Mouse (Mus musculus): ENCODE data around the gene Cox15. TPM values are rescaled to one million over a fixed set of nuclear protein-coding genes. Genes with fewer than 3 reads are reported as not detected.

Gene Cox15
- polyA plus RNA-seq, 1 experiment from 2014 or later, result 12.9 TPM

GRCm38 (mm10) chr19:43697666-43698370 lies 55.0 kb downstream of the Cox15 start:
- WGBS, result 93% methylated on average over 5 of the region's 5 CpGs
- Histone ChIP-seq H3K4me2 (no peak overlapping the region; the same call in 1 of the 2 replicates), H3K27me3 (no peaks in the 10 kb centered on the region), H3K27ac (replicated peaks) (no peak overlapping the region), H3K4me3 (no peak overlapping the region), H3K36me3 (peaks cover 30% of the 10 kb centered on the region), H3K9me3 (no peaks in the 10 kb centered on the region), H3K4me1 (replicated peaks) (peaks cover 8% of the 10 kb centered on the region), H3K9ac (no peak overlapping the region)
- no peak for ATAC-seq (ENCODE audit: low read depth)

DNA sequence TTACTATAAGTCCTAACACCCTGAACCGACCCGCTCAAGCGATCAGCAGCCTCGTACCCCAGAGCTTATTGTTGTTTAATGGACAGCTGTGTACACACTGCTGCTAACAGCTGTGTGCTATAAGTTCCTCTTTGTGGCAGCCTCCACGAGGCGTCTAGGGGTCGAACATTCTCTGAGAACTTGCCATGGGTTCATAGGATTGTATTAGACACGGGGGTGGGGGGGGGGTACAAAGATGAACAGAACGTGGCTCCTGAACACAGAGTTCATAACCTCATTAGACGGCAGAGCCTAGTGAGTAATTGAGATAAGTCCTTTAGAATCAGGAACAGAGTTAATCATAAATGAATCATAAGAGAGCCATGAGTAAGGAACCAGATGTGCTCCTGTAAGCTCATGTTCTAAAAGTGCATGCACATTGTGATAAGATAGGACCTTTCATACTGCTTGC lies 57.3 kb downstream of the Cox15 start:
- 37% methylated on average over 10 of the region's 10 CpGs for WGBS
- Histone ChIP-seq H3K4me1 (replicated peaks) (peaks cover 20% of the 10 kb centered on the region), H3K4me3 (no peak overlapping the region), H3K27me3 (no peaks in the 10 kb centered on the region), H3K9ac (no peak overlapping the region), H3K9me3 (no peaks in the 10 kb centered on the region), H3K4me2 (no peak overlapping the region), H3K36me3 (peaks cover 21% of the 10 kb centered on the region), H3K27ac (replicated peaks) (no peak overlapping the region)
- no peak for ATAC-seq (ENCODE audit: low read depth)

DNA sequence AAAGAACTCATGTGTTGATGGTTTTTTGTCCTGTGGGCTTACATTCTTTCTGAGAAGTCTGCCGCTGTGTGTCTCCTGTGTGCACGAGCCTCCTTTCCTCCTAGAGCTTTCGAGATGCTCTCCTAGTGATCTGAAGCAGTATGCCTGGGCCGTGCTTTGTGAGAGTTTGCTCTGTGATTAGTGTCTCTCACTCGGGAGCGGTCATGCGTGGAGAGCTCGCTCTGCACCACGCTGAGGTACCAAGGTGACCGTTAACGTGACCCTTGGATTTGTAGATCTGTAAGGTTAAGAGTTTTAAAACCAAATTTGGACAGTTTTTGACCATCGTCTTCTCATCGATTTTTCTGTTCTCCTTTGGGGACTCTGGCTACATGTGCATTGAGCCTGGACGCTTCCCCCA lies 60.0 kb downstream of the Cox15 start:
- WGBS, result 71% methylated on average over 14 of the region's 14 CpGs
- peaks cover 31% of the 10 kb centered on the region for H3K4me1 ChIP-seq (replicated peaks)
- no peak overlapping the region for H3K4me2 ChIP-seq
- no peak overlapping the region for H3K4me3 ChIP-seq
- H3K27me3 ChIP-seq, result no peaks in the 10 kb centered on the region
- no peak for ATAC-seq (ENCODE audit: low read depth)
- peaks cover 8% of the 10 kb centered on the region for H3K36me3 ChIP-seq
- no peak overlapping the region for H3K9ac ChIP-seq
- H3K9me3 ChIP-seq, result no peaks in the 10 kb centered on the region
- H3K27ac ChIP-seq (replicated peaks), result no peak overlapping the region

GRCm38 (mm10) chr19:43689419-43690246 lies 63.2 kb downstream of the Cox15 start, which contains the start of gene Entpd7:
Gene Entpd7 (plus strand): TSS chr19:43689672.
- WGBS, result under 1% methylated on average over 60 of the region's 60 CpGs
- Histone ChIP-seq H3K4me2 (peak within 1 kb of the TSS; percentile 81), H3K9me3 (no peaks in the 10 kb centered on the region), H3K27me3 (no peaks in the 10 kb centered on the region), H3K27ac (replicated peaks) (peak within 1 kb of the TSS; percentile 86), H3K36me3 (peaks cover 8% of the 10 kb centered on the region), H3K9ac (peak within 1 kb of the TSS; percentile 92), H3K4me3 (peak within 1 kb of the TSS; percentile 79), H3K4me1 (replicated peaks) (peaks cover 24% of the 10 kb centered on the region)
- ATAC-seq (ENCODE audit: low read depth), result peak; percentile 96

Other genes starting within 250 kb of the Cox15 start
- gene Got1, start 228.4 kb downstream of the Cox15 start, polyA plus RNA-seq (2015; fragmentation: Nextera tagmentation; extraction: Ambion mirVana), result 83.5 and 88.0 TPM in 2 replicates
- gene Nkx2-3, start 140.7 kb downstream of the Cox15 start, polyA plus RNA-seq (2015; fragmentation: Nextera tagmentation; extraction: Ambion mirVana), result not detected in 2 replicates
- 14.0 and 15.9 TPM in 2 replicates for gene Slc25a28, start 78.1 kb downstream of the Cox15 start, polyA plus RNA-seq (2015; fragmentation: Nextera tagmentation; extraction: Ambion mirVana)
- gene Entpd7, start 63.3 kb downstream of the Cox15 start, polyA plus RNA-seq (2015; fragmentation: Nextera tagmentation; extraction: Ambion mirVana), result 8.9 and 11.3 TPM in 2 replicates
- gene Cutc, start within 50 bp of the Cox15 start, polyA plus RNA-seq (2015; fragmentation: Nextera tagmentation; extraction: Ambion mirVana), result 8.8 and 9.2 TPM in 2 replicates
- gene Abcc2, start 29.2 kb upstream of the Cox15 start, polyA plus RNA-seq (2015; fragmentation: Nextera tagmentation; extraction: Ambion mirVana), result 0.10 and 0.17 TPM in 2 replicates
- 9.3 and 10.3 TPM in 2 replicates for gene Dnmbp, start 187.2 kb upstream of the Cox15 start, polyA plus RNA-seq (2015; fragmentation: Nextera tagmentation; extraction: Ambion mirVana)
- gene Cpn1, start 233.6 kb upstream of the Cox15 start, polyA plus RNA-seq (2015; fragmentation: Nextera tagmentation; extraction: Ambion mirVana), result 0.21 and 0.43 TPM in 2 replicates